Mouse (Mus musculus) cortical plate, adult 2 months (tissue): ENCODE results near the gene Col4a3bp. TPM values are rescaled to one million over a fixed set of nuclear protein-coding genes. Genes with fewer than 3 reads are reported as not detected.

Source experiments
- H3K27ac ChIP-seq: fragments of 200-500 bp; 2 replicates; pipeline ENCODE4 v1.5.1; 2012; ENCODE audit warnings: low read length, control low read depth, inconsistent platforms; ENCODE audit not compliant: insufficient read depth
- H3K4me1 ChIP-seq: fragments of 200-500 bp; 2 replicates; pipeline ENCODE4 v1.6.1; 2011; ENCODE audit warnings: low read length; ENCODE audit not compliant: control insufficient read depth, insufficient read depth
- H3K4me3 ChIP-seq: fragments of 200-500 bp; 2 replicates; pipeline ENCODE4 v1.5.1; 2011; ENCODE audit warnings: mild to moderate bottlenecking, low read length, control low read depth; ENCODE audit not compliant: insufficient read depth
- CTCF ChIP-seq: fragments of 200-500 bp; IDR thresholded peaks from 2 replicates; pipeline ENCODE4 v1.5.1; 2011; ENCODE audit warnings: mild to moderate bottlenecking, control low read depth, low read length; ENCODE audit not compliant: insufficient read depth; ENCODE audit errors: extremely low read depth
- POLR2A ChIP-seq: fragments of 200-500 bp; IDR thresholded peaks from 2 replicates; pipeline ENCODE4 v1.6.1; 2011; ENCODE audit warnings: mild to moderate bottlenecking, low read length, control low read depth; ENCODE audit not compliant: insufficient read depth; ENCODE audit errors: extremely low read depth
- polyA plus RNA-seq: library from polyadenylated mRNA; depleted of rRNA; stranded (reverse); fragments of >200 nt; gene quantifications from 2 replicates; pipeline ENCODE4 v1.2.3, GENCODE M21; 2012

Gene Col4a3bp
- polyA plus RNA-seq, 1 experiment: 35.5 TPM

DNA sequence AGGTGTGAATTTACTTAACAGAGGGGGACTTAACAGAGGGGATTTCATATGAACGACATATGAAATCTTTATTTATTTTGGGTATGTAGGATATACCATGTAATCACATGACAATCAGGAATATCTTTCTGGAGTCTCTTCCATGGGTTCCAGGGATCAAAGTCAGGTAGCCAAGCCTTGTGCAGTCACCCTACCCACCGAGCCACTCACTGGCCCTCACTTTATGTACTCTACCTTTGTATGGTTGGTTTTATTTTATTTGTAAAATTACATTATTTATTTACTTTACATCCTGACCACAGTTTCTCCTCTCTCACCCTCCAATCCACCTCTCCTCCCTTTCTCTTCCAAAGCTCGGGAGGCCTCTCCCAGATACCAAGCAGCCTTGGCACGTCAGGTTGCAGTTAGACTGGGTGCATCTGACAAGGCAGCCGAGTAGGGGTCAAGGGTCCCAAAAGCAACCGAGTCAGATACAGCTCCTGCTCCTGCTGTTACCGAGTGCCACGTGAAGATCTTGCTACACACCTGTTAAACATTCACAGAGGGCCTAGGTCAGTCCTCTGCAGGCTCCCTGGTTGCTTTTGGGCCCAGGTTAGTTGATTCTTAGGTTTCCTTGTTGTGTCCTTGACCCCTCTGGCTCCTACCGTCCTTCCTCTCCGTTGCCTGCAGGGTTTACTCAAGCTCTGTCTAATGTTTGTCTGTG, 28.0 kb downstream of the Col4a3bp start:
- H3K4me3 ChIP-seq: no peak overlapping the region
- H3K4me1 ChIP-seq: no peaks in the 10 kb centered on the region
- TF ChIP-seq CTCF (no peak), POLR2A (no peak)
- no peak overlapping the region for H3K27ac ChIP-seq

DNA sequence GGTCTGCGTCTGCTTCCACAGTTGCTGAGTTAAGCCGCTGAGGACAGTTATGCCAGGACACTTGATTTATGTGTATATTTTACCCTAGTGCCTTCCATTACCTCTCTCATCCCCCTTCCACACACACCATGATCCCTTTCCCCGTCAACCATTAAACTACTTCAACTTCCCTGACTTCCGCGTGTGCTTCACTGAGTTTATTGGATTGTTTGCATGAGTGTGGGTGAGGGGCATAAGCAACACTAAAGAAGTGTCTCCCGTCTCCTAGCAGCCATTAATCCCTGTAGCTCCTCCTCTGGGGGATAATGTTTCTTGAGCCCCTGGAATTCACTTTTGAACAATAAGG, 28.6 kb downstream of the Col4a3bp start:
- TF ChIP-seq CTCF: no peak
- Histone ChIP-seq H3K4me1 (no peaks in the 10 kb centered on the region), H3K4me3 (no peak overlapping the region), H3K27ac (no peak overlapping the region)

DNA sequence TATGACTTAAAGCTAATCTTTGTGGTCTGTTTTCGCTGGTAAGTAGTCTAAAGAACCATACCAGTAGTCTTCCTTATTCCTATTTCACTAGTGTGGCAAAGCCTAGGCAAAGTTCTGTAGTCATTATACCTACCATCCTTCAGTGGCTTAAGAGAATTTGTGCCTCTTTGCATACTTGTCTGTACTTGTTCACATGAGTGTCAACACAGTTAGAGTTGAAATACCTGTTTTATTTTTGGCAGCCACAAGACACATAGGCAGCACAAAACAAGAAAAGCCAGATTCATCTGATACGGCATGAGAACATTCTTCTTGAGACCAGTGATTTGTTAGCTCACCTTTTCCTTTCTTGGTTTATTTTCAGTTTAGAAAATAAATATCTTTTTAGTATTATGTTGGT, 31.8 kb downstream of the Col4a3bp start:
- Histone ChIP-seq H3K27ac (no peak overlapping the region), H3K4me3 (no peak overlapping the region), H3K4me1 (no peaks in the 10 kb centered on the region)
- no peak for TF ChIP-seq POLR2A
- TF ChIP-seq CTCF: no peak

DNA sequence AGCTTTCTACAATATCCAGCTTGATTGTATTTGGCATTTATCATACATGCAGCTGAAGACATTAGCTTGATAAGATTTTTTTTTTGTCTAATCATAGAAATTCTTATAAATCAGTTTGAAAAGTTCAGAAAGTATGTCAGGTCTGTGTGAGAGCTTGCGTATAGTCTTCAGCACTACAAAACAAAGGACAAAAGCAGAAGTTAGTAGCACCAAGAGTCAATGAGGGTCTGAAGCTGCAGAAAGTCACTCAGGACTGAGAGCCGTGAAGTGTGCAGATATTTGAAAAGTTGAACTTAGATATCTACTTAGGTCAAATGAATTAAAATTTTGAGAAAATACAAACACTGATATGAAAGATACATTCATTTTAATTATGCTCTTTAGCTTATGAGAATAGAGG, 36.7 kb downstream of the Col4a3bp start:
- TF ChIP-seq CTCF (no peak), POLR2A (no peak)
- Histone ChIP-seq H3K4me3 (no peak overlapping the region), H3K27ac (no peak overlapping the region), H3K4me1 (no peaks in the 10 kb centered on the region)

DNA sequence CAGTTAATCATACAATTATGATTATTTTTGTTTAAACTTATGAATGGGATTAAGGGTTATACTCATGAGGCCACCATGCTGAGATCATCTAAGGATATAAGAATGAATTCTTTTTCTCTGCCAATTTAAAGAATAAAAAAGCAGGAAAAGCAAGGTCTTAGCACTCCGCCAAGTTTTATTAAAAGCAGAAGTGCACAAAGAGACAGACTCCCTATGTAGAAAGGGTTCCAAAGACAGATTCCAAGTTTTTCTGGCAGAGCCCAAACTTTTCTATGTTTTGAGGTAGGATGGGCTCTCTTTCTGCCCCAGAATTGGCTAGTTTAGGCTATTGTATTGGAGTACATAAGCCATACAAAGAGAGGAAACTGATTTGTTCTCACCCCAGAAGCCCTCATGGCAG, 37.6 kb downstream of the Col4a3bp start:
- no peak overlapping the region for H3K27ac ChIP-seq
- TF ChIP-seq CTCF (no peak), POLR2A (no peak)
- H3K4me1 ChIP-seq: no peaks in the 10 kb centered on the region
- H3K4me3 ChIP-seq: no peak overlapping the region

DNA sequence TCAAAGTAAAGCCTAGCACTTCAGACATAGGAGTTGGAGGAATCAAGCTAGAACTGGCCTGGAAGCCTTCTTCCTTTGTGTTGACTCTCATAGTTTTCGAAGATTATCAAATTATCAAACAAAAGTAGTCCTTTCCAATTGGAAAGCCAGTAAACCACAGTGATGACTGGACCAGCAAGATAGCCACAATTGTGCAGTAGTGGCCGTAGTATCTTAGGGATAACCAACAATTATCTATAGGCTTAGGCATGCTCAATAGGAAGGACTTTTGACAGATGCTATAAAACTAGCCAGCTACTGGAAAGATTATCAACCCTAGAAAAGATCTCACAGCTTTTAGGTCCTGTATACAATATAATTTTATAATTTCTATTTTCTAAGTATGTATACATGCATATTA, 41.8 kb downstream of the Col4a3bp start:
- no peak for TF ChIP-seq POLR2A
- TF ChIP-seq CTCF: no peak
- no peaks in the 10 kb centered on the region for H3K4me1 ChIP-seq
- H3K27ac ChIP-seq: no peak overlapping the region
- no peak overlapping the region for H3K4me3 ChIP-seq

DNA sequence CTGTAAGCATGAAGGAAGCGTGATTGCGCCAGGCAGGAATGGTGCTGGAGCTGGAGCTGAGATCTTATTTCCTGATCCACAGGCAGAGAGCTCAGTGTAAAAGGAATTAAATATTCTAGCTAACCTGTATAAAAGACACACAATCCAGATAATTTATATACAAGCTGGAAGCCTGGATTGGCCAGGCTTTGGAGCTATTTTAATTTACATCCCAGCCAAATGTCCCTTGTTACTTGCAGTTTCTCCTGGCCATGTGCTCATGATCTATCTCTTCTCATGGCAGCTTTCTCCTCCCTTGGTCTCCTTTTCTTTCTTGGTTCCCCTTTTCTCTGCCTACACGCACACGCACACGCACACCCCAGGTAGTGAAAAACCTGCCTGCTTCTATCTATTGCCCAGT, 44.1 kb downstream of the Col4a3bp start:
- H3K4me1 ChIP-seq: no peaks in the 10 kb centered on the region
- no peak overlapping the region for H3K27ac ChIP-seq
- TF ChIP-seq CTCF: no peak
- TF ChIP-seq POLR2A: no peak
- H3K4me3 ChIP-seq: no peak overlapping the region

DNA sequence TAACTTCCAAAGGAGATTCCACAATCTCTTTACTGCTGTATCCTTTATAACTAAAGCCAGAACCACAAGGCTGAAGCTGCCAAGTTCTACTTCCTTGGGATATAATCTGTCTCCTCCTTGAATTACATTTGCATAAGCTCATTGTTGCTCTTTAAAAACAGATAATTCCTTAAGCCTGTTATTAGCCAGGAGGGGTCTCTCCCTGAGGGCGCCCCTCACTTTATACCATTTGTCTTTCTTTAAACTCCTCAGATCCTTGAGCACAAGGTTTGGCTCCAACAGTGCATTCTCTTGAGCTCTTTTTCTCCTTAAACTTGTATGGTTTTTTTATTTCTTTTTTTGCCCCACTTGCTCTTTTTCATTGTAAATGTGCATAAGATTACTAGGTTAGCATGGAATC, 46.2 kb downstream of the Col4a3bp start:
- TF ChIP-seq CTCF: no peak
- no peak for TF ChIP-seq POLR2A
- no peak overlapping the region for H3K4me3 ChIP-seq
- H3K4me1 ChIP-seq: no peaks in the 10 kb centered on the region; the same call in 1 of the 2 replicates
- H3K27ac ChIP-seq: no peak overlapping the region

DNA sequence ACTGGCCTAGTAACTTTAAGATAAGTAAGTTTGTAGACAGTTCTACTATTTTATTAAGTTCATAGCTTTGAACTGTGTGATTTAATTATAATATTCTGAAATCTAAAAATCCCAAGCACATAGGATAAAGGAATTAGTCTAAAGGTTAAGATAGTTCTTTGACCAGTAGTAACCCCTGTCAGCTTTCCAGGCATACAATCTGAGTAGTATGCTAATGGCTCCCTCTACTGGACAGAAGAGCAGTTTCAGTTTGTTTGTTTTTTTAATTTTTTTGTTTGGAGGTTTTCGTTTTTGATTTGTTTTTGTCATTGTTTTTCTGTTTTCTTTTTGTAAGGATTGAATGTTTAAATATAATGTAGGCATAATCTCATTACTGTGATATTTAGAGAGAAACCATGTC, 51.2 kb downstream of the Col4a3bp start:
- TF ChIP-seq POLR2A (no peak), CTCF (no peak)
- Histone ChIP-seq H3K4me1 (no peaks in the 10 kb centered on the region; the same call in 1 of the 2 replicates), H3K4me3 (no peak overlapping the region), H3K27ac (no peak overlapping the region)

DNA sequence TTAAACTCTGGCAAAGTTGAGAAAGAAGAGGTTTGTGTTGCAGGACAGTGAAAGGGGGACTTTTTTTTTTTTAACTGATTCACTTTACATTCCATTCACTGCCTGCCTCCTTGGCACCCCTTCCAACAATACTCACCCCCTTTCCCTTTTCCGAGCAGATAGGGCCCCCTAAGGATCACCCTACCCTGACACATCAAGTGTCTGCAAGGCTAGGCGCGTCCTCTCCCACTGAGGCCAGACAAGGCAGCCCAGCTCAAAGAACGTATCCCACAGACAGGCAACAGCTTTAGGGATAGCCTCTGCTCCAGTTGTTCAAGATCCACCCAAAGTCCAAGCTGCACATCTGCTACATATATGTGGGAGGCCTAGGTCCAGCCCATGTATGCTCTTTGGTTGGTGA, 51.7 kb downstream of the Col4a3bp start:
- TF ChIP-seq CTCF: no peak
- no peak for TF ChIP-seq POLR2A
- Histone ChIP-seq H3K4me3 (no peak overlapping the region), H3K27ac (no peak overlapping the region), H3K4me1 (no peaks in the 10 kb centered on the region; the same call in 1 of the 2 replicates)

DNA sequence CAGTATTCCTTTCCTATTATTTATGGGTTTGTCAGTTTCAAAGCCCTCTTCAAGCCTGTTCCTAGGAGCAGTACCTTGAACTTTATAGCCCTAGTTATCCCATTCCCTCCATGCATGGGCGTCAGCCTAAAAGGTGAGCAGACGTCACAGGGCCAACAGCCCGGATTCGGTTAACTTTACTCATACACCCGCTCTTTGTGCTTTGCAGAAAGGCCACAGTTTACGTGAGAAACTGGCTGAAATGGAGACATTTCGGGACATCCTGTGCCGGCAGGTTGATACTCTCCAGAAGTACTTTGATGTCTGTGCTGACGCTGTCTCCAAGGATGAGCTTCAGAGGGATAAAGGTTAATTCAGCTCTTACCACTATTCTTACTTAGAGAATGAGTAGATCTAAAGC, 56.8 kb downstream of the Col4a3bp start:
- Histone ChIP-seq H3K27ac (no peak overlapping the region), H3K4me3 (no peak overlapping the region), H3K4me1 (no peaks in the 10 kb centered on the region)
- TF ChIP-seq CTCF: no peak
- no peak for TF ChIP-seq POLR2A
